Mouse (Mus musculus): ENCODE measurements around the gene Eea1. TPM values are rescaled to one million over a fixed set of nuclear protein-coding genes. Genes with fewer than 3 reads are reported as not detected.

Eea1 gene
- polyA plus RNA-seq, 1 experiment: 8.1 TPM

DNA sequence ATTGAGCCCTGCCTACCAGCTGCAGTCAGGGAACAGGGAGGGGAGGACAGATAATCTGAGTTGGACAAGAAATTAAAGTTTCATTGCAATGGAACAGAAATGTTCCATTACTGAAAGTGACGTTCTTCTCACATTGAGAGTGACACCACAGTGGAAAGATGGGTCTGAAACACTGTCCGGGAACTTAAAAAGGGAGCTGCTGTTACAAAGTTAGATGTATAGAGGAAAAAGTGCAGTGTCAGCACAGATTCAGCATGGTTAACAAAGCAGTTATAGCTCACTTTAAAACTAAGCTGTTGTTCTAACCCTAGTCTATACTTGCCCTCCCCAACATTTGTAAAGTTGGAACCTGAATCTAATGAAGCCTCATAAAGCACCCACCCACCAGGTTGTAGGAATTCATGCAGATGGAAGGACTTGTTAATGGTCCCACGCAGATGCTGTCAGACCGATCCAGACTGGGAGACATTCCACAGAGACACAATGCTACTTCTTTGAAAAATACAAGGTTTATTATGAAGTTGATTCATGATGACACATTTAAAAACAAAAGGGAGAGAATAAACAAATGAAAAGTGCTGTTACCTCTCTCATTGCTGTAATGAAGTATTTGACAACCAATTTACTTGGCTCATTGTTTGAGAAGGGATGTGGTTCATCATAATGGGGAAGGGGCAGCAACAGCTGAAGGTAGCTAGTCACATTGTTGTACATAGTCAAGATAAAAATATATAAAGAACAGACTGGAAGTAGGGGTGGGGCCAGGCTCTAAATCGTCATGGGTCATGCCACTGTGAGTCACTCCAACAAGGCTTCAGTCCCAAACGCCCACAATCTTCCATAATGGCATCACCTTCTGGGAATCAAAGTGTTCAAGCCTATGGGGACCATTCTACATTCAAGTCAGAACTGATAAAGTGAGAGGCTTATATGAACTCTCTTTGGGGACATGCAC, 16.9 kb upstream of the Eea1 start:
- no peak for TF ChIP-seq GATA1 (IDR thresholded peaks at IDR 0.05; ENCODE audit: low read length)

DNA sequence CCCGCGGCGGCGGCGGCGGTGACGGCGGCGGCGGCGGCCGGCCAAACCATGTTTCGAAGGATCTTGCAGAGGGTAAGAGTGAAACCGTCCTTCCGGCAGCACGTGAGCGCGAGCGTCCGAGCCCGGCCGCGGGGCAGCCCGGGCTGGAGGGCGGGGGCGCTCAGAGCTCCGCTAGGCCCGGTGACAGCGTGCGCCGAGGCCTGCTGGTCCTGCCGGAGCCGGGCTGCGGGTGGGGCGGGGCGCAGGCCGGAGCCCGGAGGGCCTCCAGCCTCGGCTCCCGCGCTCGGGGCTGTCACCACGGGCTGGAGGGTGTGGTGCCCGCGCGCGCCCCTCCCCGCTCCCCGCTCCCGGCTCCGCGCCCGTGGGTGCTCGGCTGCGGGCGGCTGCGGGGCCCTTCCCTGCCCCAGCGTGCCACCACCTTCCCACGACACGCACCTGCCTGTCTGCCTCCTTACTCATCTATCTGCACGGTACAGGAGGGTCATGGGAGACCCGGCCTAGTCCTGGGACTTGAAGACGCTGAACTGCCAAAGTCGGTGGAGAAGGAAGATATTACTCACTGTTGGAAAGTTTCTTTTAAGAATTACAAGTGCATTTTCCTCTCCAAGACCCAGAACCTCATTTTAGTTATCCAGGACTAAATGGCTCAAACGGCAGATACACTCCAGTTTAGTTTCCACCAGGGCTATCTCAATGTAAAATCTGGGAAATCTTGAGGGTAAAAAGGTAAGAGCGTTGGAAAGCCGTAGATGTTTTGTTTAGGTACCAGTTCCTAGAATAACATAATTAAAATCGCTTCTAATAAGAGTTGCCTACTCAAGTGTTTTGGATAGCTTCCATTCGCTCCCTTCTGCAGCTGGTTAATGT, 684 bp downstream of the Eea1 start:
- TF ChIP-seq GATA1 (IDR thresholded peaks at IDR 0.05; ENCODE audit: low read length): no peak

DNA sequence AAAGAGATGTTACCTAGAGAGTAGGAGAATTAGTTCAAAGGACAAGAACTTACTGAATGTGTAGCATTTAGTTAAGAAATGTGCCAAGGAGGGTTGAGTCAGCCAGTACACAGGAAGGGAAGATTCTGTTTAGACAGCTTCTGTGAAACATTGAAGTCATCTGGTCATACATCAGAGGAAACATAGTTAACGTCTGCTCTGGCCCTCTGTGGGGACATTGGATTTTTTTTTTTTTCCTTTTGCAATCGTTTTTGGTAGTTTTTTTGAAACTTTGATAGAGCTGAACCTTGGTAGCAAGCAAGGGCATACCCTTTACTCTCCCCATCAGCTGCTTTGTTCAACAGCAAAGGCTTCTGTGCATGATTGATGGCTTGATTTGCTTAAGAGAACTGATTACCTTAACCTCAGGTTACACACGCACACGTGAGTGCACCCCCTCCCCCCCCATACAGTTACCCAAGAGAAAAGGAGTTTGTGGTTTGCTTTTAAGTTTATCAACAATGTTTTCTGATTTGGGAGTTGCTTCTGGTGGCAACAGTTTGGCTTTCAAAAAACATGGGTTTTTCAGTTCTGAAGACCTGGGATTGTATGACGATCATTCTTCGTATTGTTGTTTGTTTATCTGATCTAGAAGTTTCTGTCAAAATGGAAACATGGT, 1.4 kb downstream of the Eea1 start:
- no peak for TF ChIP-seq GATA1 (IDR thresholded peaks at IDR 0.05; ENCODE audit: low read length)

DNA sequence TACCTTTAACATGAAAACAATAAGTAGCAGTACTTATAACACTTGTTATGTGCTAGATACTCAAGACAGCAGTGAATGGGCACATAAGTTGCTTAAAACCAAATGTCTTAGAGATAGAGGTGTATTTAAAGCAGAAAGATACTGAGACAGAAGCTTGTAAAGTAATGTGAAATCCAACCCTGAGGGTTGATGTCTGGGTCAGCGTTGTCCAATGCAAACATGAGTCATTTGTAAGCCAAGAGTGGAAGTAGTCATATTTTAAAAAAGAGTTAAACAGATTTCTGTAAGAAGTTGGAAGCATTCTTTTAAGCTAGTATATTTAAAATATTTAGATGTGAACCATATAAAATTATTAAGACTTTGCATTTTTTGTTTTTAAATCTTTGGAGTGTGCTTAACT, 4.6 kb downstream of the Eea1 start:
- no peak for TF ChIP-seq GATA1 (IDR thresholded peaks at IDR 0.05; ENCODE audit: low read length)

DNA sequence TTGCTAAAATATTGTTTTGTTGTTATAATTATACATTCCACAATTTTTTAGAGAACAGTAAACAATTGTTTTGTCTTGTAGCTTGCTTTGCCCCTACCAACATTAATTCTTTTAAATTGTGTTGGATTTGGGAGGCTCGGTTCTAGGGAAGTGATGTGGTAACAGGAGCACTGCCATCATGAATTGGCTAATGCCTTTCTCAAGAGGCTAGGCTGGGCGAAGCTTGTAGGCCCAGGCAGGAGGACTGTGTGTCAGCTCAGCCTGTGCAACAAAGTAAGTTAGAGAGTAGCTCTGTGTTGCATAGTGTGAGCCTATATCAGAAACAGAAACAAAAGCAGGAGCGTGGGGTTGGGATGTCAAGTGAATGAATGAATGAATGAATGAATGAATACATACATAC, 9.0 kb downstream of the Eea1 start:
- no peak for TF ChIP-seq GATA1 (IDR thresholded peaks at IDR 0.05; ENCODE audit: low read length)

DNA sequence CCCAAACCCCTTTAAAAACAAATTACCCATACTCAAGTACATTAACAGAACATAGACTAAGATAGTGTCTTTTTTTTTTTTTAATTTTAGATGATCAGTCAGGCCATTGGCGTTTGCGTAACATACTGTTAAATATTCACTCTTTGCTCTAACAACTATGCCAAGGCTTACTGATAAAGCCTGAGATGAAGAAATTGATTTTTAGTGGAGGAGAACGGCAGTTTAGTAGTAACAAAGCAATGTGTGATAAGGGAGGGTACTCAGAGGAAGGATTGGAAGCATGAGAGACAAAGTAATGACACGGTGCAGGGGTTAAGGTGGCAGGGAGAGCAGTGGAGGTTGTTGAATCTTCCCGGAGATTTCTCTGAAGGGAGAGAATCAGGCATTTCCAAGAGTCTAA, 9.7 kb downstream of the Eea1 start:
- TF ChIP-seq GATA1 (IDR thresholded peaks at IDR 0.05; ENCODE audit: low read length): no peak

DNA sequence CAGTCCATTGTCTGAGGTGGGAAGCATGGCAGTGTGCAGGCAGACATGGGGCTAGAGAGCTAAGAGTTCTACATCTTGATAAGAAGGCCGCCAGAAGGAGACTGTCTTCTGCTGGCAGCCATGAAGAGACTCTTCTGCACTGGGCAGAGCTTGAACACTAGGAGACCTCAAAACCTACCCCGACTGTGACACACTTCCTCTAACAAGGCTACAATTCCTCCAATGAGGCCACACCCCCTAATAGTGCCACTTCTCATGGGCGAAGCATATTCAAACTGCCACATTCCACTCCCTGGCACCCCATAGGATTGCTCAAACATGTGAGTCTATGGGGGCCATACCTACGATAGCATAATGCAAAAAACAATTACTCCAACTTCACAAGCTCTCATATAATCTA, 10.3 kb downstream of the Eea1 start:
- TF ChIP-seq GATA1 (IDR thresholded peaks at IDR 0.05; ENCODE audit: low read length): no peak

DNA sequence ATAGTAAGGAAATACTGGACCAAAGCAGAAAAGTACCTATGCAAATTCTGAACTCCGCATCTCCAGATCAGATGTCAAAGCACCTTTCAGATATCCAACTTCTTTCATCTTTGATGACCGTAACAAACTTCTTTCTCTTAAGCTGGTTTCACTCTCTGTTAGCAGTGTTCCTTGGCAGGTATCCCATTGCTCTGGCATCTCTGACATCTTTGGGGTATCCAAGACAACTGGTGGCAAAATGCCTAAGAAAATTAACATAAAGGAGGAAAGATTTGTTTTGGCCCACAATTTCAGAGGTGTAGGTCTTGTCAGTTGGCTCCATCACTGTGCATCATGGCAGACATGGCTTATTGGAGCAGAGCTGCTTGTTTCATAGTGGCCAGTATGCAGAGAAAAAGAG, 10.9 kb downstream of the Eea1 start:
- no peak for TF ChIP-seq GATA1 (IDR thresholded peaks at IDR 0.05; ENCODE audit: low read length)

DNA sequence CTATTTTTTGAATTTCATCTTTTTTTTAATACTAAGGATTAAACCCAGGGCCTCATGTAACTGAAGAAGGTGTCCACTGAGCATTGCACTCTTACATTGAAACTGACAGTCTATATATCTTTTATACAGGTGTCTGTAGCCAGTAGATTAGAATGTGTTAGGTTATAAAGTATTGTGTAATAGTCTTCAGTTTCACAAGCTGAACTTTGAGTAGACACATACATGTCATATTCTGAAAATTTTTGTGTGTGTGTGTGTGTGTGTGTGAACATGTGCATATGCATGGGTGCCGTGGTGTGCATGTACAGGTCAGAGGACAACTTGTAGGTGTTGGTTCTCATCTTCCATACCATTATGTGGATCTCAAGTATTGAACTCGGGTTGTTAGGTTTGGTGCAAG, 16.2 kb downstream of the Eea1 start:
- TF ChIP-seq GATA1 (IDR thresholded peaks at IDR 0.05; ENCODE audit: low read length): no peak

DNA sequence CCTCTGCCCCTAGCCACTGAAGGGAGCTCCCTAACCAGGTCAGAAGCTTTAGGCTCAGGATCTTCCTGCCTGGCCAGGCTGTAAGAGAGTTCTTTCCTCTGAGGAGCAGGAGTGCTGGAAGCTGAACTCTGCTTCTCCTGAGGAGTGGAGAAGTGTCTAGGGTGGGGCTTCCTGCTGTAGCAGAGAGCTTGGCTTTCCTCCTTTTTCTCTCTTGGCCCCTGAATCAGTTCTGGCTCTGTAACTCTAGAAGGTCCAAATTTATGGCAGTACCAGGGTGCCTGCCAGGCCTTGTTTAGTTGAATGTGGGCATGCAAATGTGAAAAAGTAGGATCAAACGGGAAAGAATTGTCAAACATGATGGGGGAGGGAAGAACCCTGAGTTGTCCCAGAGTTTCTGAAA, 17.1 kb downstream of the Eea1 start:
- no peak for TF ChIP-seq GATA1 (IDR thresholded peaks at IDR 0.05; ENCODE audit: low read length)

DNA sequence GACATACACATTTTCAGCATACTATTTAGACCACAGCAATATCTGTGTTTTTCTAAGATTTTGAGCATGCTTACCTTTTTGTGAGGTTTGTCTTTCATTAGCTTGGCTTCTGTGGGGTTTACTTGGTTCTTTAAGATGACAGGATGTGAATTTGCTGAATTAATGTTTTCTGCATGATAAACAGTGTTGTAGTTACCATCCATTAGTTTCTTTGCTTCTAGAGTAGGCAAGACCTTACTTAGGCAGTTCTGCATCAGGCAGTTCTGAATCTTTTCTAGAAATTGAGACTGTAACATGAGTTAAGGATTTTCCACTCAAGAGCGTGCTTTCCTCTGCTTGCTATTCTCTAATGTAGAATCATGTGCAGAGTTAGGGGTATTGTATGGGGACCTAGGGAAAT, 24.2 kb downstream of the Eea1 start:
- no peak for TF ChIP-seq GATA1 (IDR thresholded peaks at IDR 0.05; ENCODE audit: low read length)

DNA sequence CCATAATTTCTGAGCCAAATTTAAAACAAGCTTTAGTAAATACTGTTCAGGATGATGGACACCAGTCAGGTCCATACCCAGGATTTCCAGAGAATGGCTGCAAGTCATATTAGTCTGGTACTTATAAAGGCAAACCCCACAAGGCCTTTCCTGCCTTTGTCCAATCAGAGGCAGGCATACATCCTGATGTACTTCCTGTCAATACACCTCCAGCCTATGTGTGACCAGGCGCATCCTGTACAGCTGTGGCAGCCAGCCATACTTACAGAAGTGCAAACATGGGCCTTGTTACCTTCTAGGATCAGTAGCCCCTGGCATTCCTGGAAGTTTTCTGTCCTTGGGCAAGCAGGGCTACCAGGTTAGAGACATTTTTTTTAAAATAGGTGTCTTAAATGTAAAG, 29.2 kb downstream of the Eea1 start:
- TF ChIP-seq GATA1 (IDR thresholded peaks at IDR 0.05; ENCODE audit: low read length): no peak

DNA sequence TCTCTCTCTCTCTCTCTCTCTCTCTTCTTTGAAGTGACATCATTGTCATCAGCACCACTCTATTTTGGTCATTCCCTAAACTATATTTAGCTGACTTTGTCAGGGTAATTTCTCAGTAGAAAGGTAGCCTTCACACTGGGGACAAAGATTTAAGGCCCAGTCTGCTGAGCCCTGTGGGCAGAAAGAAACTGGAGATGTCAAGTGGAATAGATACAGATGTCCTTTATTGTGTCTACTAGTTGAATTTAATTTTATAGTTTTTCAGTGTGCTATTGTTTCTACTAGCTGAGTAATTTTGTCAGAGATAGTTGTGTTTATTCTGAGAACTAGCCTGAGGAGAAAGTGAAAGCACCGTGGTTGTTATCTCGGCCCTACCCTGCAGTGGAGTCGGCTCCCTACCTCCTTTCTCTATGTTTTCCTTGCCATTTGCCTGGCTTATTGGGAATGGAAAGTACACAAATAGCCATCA, 30.3 kb downstream of the Eea1 start:
- no peak for TF ChIP-seq GATA1 (IDR thresholded peaks at IDR 0.05; ENCODE audit: low read length)

DNA sequence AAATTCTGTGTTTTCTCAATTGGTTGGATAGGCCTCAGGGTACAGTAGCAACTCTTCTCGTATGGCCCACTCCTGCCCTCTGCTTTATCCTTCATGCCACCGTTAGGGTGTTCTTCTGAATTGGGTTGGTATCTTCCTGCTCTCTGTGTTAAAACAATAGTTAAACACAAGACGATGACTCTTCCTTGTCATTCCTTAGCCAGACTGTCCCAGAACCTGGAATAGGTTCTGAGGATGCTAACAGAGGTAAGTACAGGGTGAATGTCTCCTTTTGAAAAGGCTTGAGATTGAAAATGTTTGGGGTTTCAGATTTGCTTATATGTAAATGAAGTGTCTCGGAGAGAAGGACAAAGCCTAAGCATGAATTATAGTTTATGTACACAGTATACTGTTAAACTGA, 30.9 kb downstream of the Eea1 start:
- TF ChIP-seq GATA1 (IDR thresholded peaks at IDR 0.05; ENCODE audit: low read length): no peak

DNA sequence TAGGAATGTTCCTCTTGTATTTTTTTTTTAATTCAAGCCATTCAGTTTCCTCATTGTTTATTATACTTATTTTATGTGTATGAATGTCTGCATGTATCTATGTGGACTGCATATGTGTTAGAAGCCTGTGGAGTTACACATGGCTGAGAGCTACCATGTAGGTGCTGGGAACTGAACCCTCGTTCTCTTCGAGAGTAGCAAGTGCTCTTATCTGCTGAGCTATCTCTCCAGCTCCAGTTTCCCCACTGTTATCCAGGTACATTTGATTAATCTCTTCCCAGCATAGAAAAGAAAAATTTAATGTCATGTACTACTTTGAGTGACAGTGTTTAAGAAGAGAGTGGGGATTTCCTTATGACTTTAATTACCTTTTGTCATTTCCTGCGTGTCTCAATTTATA, 31.5 kb downstream of the Eea1 start:
- no peak for TF ChIP-seq GATA1 (IDR thresholded peaks at IDR 0.05; ENCODE audit: low read length)

DNA sequence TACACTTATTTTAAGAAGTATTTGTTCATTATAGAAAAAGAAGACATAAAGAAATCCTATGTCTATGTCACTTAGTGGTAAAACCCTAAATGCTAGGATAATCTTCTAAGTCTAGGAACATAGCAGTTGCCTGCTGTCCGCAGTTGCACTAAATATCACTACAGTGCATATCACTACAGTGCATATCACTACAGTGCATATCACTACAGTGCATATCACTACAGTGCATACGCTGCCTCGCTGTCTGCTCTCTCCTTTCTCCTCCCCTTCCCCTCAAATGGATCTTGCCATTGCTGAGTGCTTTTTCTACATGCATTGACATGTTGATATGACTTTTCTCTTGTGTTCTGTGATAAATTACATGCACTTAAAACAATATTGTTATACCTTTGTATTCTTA, 34.0 kb downstream of the Eea1 start:
- no peak for TF ChIP-seq GATA1 (IDR thresholded peaks at IDR 0.05; ENCODE audit: low read length)

All from G1E-ER4 (cell line).